Mouse (Mus musculus) CH12.LX (cell line): ENCODE results near the gene Gm5930. TPM values are rescaled to one million over a fixed set of nuclear protein-coding genes. Genes with fewer than 3 reads are reported as not detected.
A peak's percentile ranks its signal among the peaks of the same experiment; 100 is the strongest.
"Not testable (repeated sequence)": the region's sequence is repeated elsewhere in the genome, so short reads cannot be mapped to it uniquely, and the experiment has no call there.

ENCODE experiments used
- DNase-seq: peaks from one replicate; pipeline ENCODE4 v3.0.0-alpha.2; 2013; ENCODE audit errors: extremely low read depth
- H3K27ac ChIP-seq: 2 replicates; pipeline ENCODE4 v1.5.1; 2012; ENCODE audit warnings: low read depth, mild to moderate bottlenecking, control low read depth, moderate library complexity; ENCODE audit not compliant: insufficient read depth
- H3K27me3 ChIP-seq: replicated peaks from 2 replicates; pipeline ENCODE3; 2012; ENCODE audit warnings: inconsistent platforms
- H3K36me3 ChIP-seq, 2 experiments: replicated peaks in 1 of 2; 2 replicates each; pipeline versions ENCODE3 to v1.6.1; 2012; ENCODE audit warnings: inconsistent platforms in 1 of 2, low read length in 1 of 2, mild to moderate bottlenecking in 1 of 2, mixed read lengths in 1 of 2, moderate library complexity in 1 of 2; ENCODE audit not compliant: control insufficient read depth in 1 of 2, insufficient read depth in 1 of 2
- H3K4me1 ChIP-seq, 2 experiments: 2 replicates each; pipeline ENCODE4 v1.6.1; 2012; ENCODE audit warnings: inconsistent platforms in 1 of 2, moderate library complexity in 1 of 2; ENCODE audit not compliant: insufficient read depth in 2 of 2, control insufficient read depth in 1 of 2
- H3K4me2 ChIP-seq: 2 replicates; pipeline ENCODE4 v1.6.1; 2012; ENCODE audit warnings: low read depth, mild to moderate bottlenecking, control low read depth; ENCODE audit not compliant: poor library complexity, insufficient read depth, severe bottlenecking
- H3K4me3 ChIP-seq, 3 experiments: fragments of 150-350 bp in 1 of 3; sonication (generic) in 1 of 3; replicated peaks in 1 of 3; 2 replicates each; pipeline versions ENCODE3 to v1.5.1; 2011 to 2012; ENCODE audit warnings: low read depth in 2 of 3, low read length in 2 of 3, mild to moderate bottlenecking in 2 of 3, moderate library complexity in 2 of 3, control low read depth in 1 of 3, improper control_type of control experiment in 1 of 3, inconsistent platforms in 1 of 3, mixed read lengths in 1 of 3; ENCODE audit not compliant: poor library complexity in 1 of 3
- H3K79me2 ChIP-seq: replicated peaks from 2 replicates; pipeline ENCODE4 v1.6.1; 2012; ENCODE audit warnings: mild to moderate bottlenecking, moderate library complexity; ENCODE audit not compliant: control insufficient read depth, poor library complexity, insufficient read depth, severe bottlenecking; ENCODE audit errors: extremely low read depth
- H3K9ac ChIP-seq: 2 replicates; pipeline ENCODE4 v1.6.1; 2012; ENCODE audit warnings: low read depth, mild to moderate bottlenecking, control low read depth, moderate library complexity; ENCODE audit not compliant: insufficient read depth
- H3K9me3 ChIP-seq: replicated peaks from 2 replicates; pipeline ENCODE3; 2012; ENCODE audit warnings: low read length, inconsistent platforms, mixed read lengths
- CTCF ChIP-seq, 2 experiments: IDR thresholded peaks in 1 of 2; conservative IDR thresholded peaks in 1 of 2; 2 replicates each; pipeline ENCODE4 v1.5.1; 2011 to 2012; ENCODE audit warnings: low read depth in 2 of 2, low read length in 2 of 2, improper control_type of control experiment in 1 of 2, inconsistent platforms in 1 of 2, mild to moderate bottlenecking in 1 of 2, moderate library complexity in 1 of 2
- ELF1 ChIP-seq: IDR thresholded peaks from 2 replicates; pipeline ENCODE4 v1.6.1; 2014; ENCODE audit warnings: low read depth, mild to moderate bottlenecking, inconsistent platforms, low read length, improper control_type of control experiment
- HCFC1 ChIP-seq: IDR thresholded peaks from 2 replicates; pipeline ENCODE4 v1.6.1; 2012; ENCODE audit warnings: low read depth, mild to moderate bottlenecking, inconsistent platforms, low read length, improper control_type of control experiment
- POLR2A ChIP-seq: IDR thresholded peaks from 2 replicates; pipeline ENCODE4 v1.6.1; 2011; ENCODE audit warnings: low read depth, mild to moderate bottlenecking, improper control_type of control experiment, low read length
- RAD21 ChIP-seq: IDR thresholded peaks from 2 replicates; pipeline ENCODE4 v1.6.1; 2011; ENCODE audit warnings: low read depth, mild to moderate bottlenecking, low read length, improper control_type of control experiment, moderate library complexity
- dilution Hi-C: fragments of 300-500 bp; cut with MboI; formaldehyde crosslinking; loops from 2 replicates; pipeline ENCODE4 v1.14.3; 2020; ENCODE audit warnings: low sequenced_read_pairs; ENCODE audit not compliant: extremely low pct_unique_long_range_greater_than_20kb, extremely low pct_ligation_motif_present
- in situ Hi-C: fragments of 300-500 bp; cut with MboI; formaldehyde crosslinking; loops from 3 replicates; pipeline ENCODE4 v1.14.3; 2019; ENCODE audit warnings: low sequenced_read_pairs, low pct_ligation_motif_present, low pct_unique_long_range_greater_than_20kb, mixed read lengths
- polyA plus RNA-seq: library from polyadenylated mRNA; unstranded; fragments of >175 nt; gene quantifications from 2 replicates; pipeline ENCODE4 v1.2.1, GENCODE M21; 2012; ENCODE audit warnings: low read depth; ENCODE audit not compliant: insufficient read length
- total RNA-seq, 2 experiments: library from RNA; depleted of rRNA; stranded (reverse); fragments of 300-350 nt in 1 of 2; fragments of >200 nt in 1 of 2; gene quantifications; 2 replicates each; pipeline ENCODE4 v1.2.3; 2012 to 2014

The Gm5930 gene
- 2.1 and 2.8 TPM in 2 replicates for total RNA-seq (2012; rRNA removed)
- total RNA-seq (2014; rRNA removed) = 3.1 and 3.6 TPM in 2 replicates
- polyA plus RNA-seq = 1.3 TPM in 2 replicates

GRCm38 (mm10) chr14:44338484-44338883, at the start of gene Gm5930:
Gm5930 (minus strand) TSS chr14:44338584.
- H3K36me3 ChIP-seq, H3K9ac ChIP-seq, dilution Hi-C loops, H3K4me1 ChIP-seq, H3K79me2 ChIP-seq, H3K4me3 ChIP-seq, H3K4me2 ChIP-seq, H3K9me3 ChIP-seq, H3K27ac ChIP-seq, in situ Hi-C loops, DNase-seq, H3K27me3 ChIP-seq: not testable (repeated sequence)

GRCm38 (mm10) chr14:44384233-44384632, 45.8 kb upstream of the Gm5930 start:
- DNase-seq, H3K27me3 ChIP-seq, H3K9me3 ChIP-seq, in situ Hi-C loops, H3K36me3 ChIP-seq, dilution Hi-C loops, H3K79me2 ChIP-seq, H3K27ac ChIP-seq, H3K4me2 ChIP-seq, H3K4me1 ChIP-seq: not testable (repeated sequence)
- Histone ChIP-seq H3K4me3 (peak overlapping the region in 2 of 3 experiments; percentile 42 to 64), H3K9ac (peak overlapping the region; percentile 58; the same call in 1 of the 2 replicates)
- TF ChIP-seq ELF1 (peak; percentile 63), POLR2A (0 out of 2 replicates have a peak, but pooled peaks have one; percentile 29), HCFC1 (peak; percentile 61)

- H3K9me3 ChIP-seq, H3K4me3 ChIP-seq, H3K9ac ChIP-seq, H3K79me2 ChIP-seq, dilution Hi-C loops, in situ Hi-C loops, H3K4me2 ChIP-seq, H3K4me1 ChIP-seq, H3K27me3 ChIP-seq, H3K36me3 ChIP-seq, DNase-seq, H3K27ac ChIP-seq: not testable (repeated sequence)
Observed at GRCm38 (mm10) chr14:44365057-44365456, 26.7 kb upstream of the Gm5930 start, which contains the start of gene Gm8229. Gm8229 (plus strand) TSS chr14:44365357.

GRCm38 (mm10) chr14:44362301-44362700, 23.9 kb upstream of the Gm5930 start:
- H3K27me3 ChIP-seq, H3K4me2 ChIP-seq, H3K36me3 ChIP-seq, H3K9ac ChIP-seq, DNase-seq, H3K9me3 ChIP-seq, H3K79me2 ChIP-seq, in situ Hi-C loops, H3K27ac ChIP-seq, dilution Hi-C loops, H3K4me1 ChIP-seq, H3K4me3 ChIP-seq: not testable (repeated sequence)
- TF ChIP-seq RAD21 (peak; percentile 42), CTCF (conservative IDR thresholded peaks at IDR 0.05 in 1 of 2, IDR thresholded peaks at IDR 0.05 in 1 of 2; ENCODE audit: low read depth in 2 of 2, low read length in 2 of 2) (peak; percentile 38 to 47; a peak in 3 of 4 replicates)
